Mouse (Mus musculus): ENCODE measurements around the gene Cdk7. TPM values are rescaled to one million over a fixed set of nuclear protein-coding genes. Genes with fewer than 3 reads are reported as not detected.

The Cdk7 gene
- polyA plus RNA-seq, 1 experiment from 2014 or later, result 98.8 TPM

GRCm38 (mm10) chr13:100724051-100724754, 6.5 kb downstream of the Cdk7 start:
- Histone ChIP-seq H3K4me3 (no peak overlapping the region), H3K4me2 (no peak overlapping the region), H3K9me3 (no peaks in the 10 kb centered on the region), H3K27ac (no peak overlapping the region), H3K4me1 (peaks cover 5% of the 10 kb centered on the region), H3K27me3 (no peaks in the 10 kb centered on the region), H3K9ac (no peak overlapping the region), H3K36me3 (peaks cover 65% of the 10 kb centered on the region)
- no peak for ATAC-seq (ENCODE audit: insufficient number of reproducible peaks, insufficient read depth, low FRiP score, low TSS enrichment, low read depth)
- 80% methylated on average over 7 of the region's 7 CpGs for WGBS

- ATAC-seq (ENCODE audit: insufficient number of reproducible peaks, insufficient read depth, low FRiP score, low TSS enrichment, low read depth), result no peak
- no peaks in the 10 kb centered on the region for H3K27me3 ChIP-seq
- 90% methylated on average over 5 of the region's 5 CpGs for WGBS
- no peaks in the 10 kb centered on the region for H3K4me1 ChIP-seq
- no peak overlapping the region for H3K4me3 ChIP-seq
- no peak overlapping the region for H3K4me2 ChIP-seq
- no peak overlapping the region for H3K27ac ChIP-seq
- no peak overlapping the region for H3K9ac ChIP-seq
- H3K36me3 ChIP-seq, result peaks cover 66% of the 10 kb centered on the region
- no peaks in the 10 kb centered on the region for H3K9me3 ChIP-seq
Measured at GRCm38 (mm10) chr13:100721656-100722055, 9.1 kb downstream of the Cdk7 start.

DNA sequence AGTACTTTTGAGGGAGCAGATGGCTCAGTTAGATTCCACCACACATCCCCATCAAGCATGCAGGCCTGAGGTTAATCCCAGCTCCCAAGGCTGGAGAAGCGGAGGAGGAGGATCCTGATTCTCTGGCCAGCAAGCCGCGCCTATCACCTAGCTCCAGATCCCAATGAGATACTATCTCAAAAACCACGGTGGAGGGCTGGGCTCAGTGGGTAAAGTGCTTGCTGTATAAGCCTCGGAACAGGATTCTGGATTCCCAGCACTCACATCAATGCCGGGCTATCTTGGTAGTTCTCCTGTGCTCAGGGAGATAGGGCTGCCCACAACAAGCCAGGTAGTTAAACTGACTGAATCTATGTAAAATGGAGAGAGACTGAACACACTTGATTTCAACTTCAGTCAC, 15.3 kb downstream of the Cdk7 start:
- 92% methylated on average over 6 of the region's 6 CpGs for WGBS
- no peaks in the 10 kb centered on the region for H3K9me3 ChIP-seq
- H3K36me3 ChIP-seq, result peaks cover 84% of the 10 kb centered on the region

GRCm38 (mm10) chr13:100706206-100706605, 24.5 kb downstream of the Cdk7 start:
- Histone ChIP-seq H3K27me3 (no peaks in the 10 kb centered on the region), H3K4me3 (no peak overlapping the region), H3K4me1 (no peaks in the 10 kb centered on the region), H3K27ac (no peak overlapping the region), H3K36me3 (peaks cover 92% of the 10 kb centered on the region), H3K4me2 (no peak overlapping the region), H3K9me3 (no peaks in the 10 kb centered on the region), H3K9ac (no peak overlapping the region)
- no peak for ATAC-seq (ENCODE audit: insufficient number of reproducible peaks, insufficient read depth, low FRiP score, low TSS enrichment, low read depth)
- WGBS, result 95% methylated on average over 7 of the region's 7 CpGs

More for the DNA sequence above, 15.3 kb downstream of the Cdk7 start:
- Histone ChIP-seq H3K4me2 (no peak overlapping the region), H3K4me1 (no peaks in the 10 kb centered on the region), H3K27me3 (no peaks in the 10 kb centered on the region), H3K4me3 (no peak overlapping the region), H3K9ac (no peak overlapping the region), H3K27ac (no peak overlapping the region)
- no peak for ATAC-seq (ENCODE audit: insufficient number of reproducible peaks, insufficient read depth, low FRiP score, low TSS enrichment, low read depth)

DNA sequence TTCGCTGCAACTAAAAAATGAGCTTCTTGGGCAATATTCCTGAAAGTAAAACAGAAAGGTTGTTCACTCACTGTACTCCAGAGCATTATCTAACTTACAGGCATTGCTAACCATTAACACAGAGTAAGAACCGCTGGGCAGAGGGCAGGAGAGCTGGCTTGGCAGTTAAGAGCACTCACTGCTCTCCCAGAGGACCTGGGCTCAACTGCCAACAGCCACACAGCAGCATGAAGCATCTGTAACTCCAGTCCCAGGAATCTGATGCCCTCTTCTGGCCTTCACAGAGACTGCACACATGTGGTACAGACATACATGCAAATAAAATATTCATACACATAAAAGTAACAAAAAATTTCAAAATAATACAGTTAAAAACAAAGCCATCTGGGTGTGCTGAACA, 27.3 kb downstream of the Cdk7 start:
- Histone ChIP-seq H3K27me3 (no peaks in the 10 kb centered on the region), H3K4me3 (no peak overlapping the region), H3K27ac (no peak overlapping the region), H3K9me3 (no peaks in the 10 kb centered on the region), H3K4me1 (no peaks in the 10 kb centered on the region), H3K4me2 (no peak overlapping the region), H3K9ac (no peak overlapping the region), H3K36me3 (peaks cover 90% of the 10 kb centered on the region)
- WGBS, result 98% methylated on average over 2 of the region's 2 CpGs
- ATAC-seq (ENCODE audit: insufficient number of reproducible peaks, insufficient read depth, low FRiP score, low TSS enrichment, low read depth), result no peak

GRCm38 (mm10) chr13:100698866-100699265, 31.9 kb downstream of the Cdk7 start:
- Histone ChIP-seq H3K27ac (no peak overlapping the region), H3K4me2 (no peak overlapping the region), H3K9ac (no peak overlapping the region), H3K9me3 (no peaks in the 10 kb centered on the region), H3K36me3 (peaks cover 79% of the 10 kb centered on the region), H3K27me3 (no peaks in the 10 kb centered on the region), H3K4me3 (no peak overlapping the region), H3K4me1 (no peaks in the 10 kb centered on the region)
- ATAC-seq (ENCODE audit: insufficient number of reproducible peaks, insufficient read depth, low FRiP score, low TSS enrichment, low read depth), result no peak
- 96% methylated on average over 10 of the region's 10 CpGs for WGBS

- H3K36me3 ChIP-seq, result peaks cover 66% of the 10 kb centered on the region
- no peaks in the 10 kb centered on the region for H3K9me3 ChIP-seq
- no peak overlapping the region for H3K4me3 ChIP-seq
- no peak overlapping the region for H3K4me2 ChIP-seq
- H3K27ac ChIP-seq, result no peak overlapping the region
- no peaks in the 10 kb centered on the region for H3K4me1 ChIP-seq
- WGBS, result 90% methylated on average over 3 of the region's 3 CpGs
- H3K27me3 ChIP-seq, result no peaks in the 10 kb centered on the region
- no peak for ATAC-seq (ENCODE audit: insufficient number of reproducible peaks, insufficient read depth, low FRiP score, low TSS enrichment, low read depth)
- no peak overlapping the region for H3K9ac ChIP-seq
Measured at GRCm38 (mm10) chr13:100697541-100697940, 33.2 kb downstream of the Cdk7 start.

GRCm38 (mm10) chr13:100687513-100687912, 43.2 kb downstream of the Cdk7 start:
- no peak for ATAC-seq (ENCODE audit: insufficient number of reproducible peaks, insufficient read depth, low FRiP score, low TSS enrichment, low read depth)
- Histone ChIP-seq H3K4me1 (no peaks in the 10 kb centered on the region), H3K4me2 (no peak overlapping the region)

DNA sequence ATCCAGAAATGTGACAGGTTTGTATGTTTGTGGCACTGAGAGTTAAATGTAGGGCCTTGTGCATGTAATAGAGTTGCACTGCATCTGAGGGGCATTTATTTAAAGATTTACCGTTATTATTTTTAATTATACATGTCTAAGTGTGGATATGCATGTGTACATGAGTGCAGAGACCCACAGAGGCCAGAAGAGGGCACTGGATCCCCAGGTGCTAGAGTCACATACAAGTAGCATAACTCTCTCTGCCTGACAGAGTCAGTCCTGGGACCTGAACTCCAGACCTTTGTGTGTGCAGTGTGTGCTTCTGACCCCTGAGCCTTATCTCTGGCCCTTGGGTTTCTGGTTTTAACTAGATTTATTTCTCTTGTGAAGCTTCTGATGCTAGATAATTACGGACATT, 46.4 kb downstream of the Cdk7 start:
- Histone ChIP-seq H3K4me2 (no peak overlapping the region), H3K9me3 (no peaks in the 10 kb centered on the region), H3K4me1 (no peaks in the 10 kb centered on the region), H3K27ac (no peak overlapping the region), H3K4me3 (no peak overlapping the region), H3K9ac (no peak overlapping the region), H3K36me3 (no peaks in the 10 kb centered on the region), H3K27me3 (no peaks in the 10 kb centered on the region)
- ATAC-seq (ENCODE audit: insufficient number of reproducible peaks, insufficient read depth, low FRiP score, low TSS enrichment, low read depth), result no peak
- WGBS, result 73% methylated on average over 2 of the region's 2 CpGs

More at GRCm38 (mm10) chr13:100687513-100687912, 43.2 kb downstream of the Cdk7 start:
- no peak overlapping the region for H3K4me3 ChIP-seq
- H3K27me3 ChIP-seq, result no peaks in the 10 kb centered on the region
- H3K9me3 ChIP-seq, result no peaks in the 10 kb centered on the region
- H3K9ac ChIP-seq, result no peak overlapping the region
- no peak overlapping the region for H3K27ac ChIP-seq
- H3K36me3 ChIP-seq, result no peaks in the 10 kb centered on the region
- WGBS, result 71% methylated on average over 7 of the region's 7 CpGs

DNA sequence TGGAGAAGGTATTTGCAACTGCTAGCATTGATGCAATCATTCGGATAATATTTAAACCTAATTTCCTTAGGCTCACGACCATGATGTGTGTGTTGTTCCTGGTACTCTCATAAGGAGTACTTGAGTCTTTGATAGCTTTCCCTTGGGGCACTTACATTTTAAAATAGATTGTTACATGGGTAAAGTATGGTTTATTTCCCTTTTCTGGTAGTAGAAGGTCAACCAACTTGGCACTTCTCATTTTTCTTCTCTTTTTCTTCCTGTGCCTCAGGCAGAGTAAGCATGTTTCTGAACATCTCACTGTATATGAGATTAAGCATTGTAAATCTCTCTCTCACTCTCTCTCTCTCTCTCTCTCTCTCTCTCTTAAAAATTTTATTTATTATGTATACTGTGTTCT, 47.9 kb downstream of the Cdk7 start:
- WGBS, result 79% methylated on average over 2 of the region's 2 CpGs
- no peak overlapping the region for H3K4me3 ChIP-seq
- no peak overlapping the region for H3K9ac ChIP-seq
- no peaks in the 10 kb centered on the region for H3K36me3 ChIP-seq
- no peaks in the 10 kb centered on the region for H3K9me3 ChIP-seq
- ATAC-seq (ENCODE audit: insufficient number of reproducible peaks, insufficient read depth, low FRiP score, low TSS enrichment, low read depth), result no peak
- no peaks in the 10 kb centered on the region for H3K4me1 ChIP-seq
- no peak overlapping the region for H3K4me2 ChIP-seq
- H3K27ac ChIP-seq, result no peak overlapping the region
- H3K27me3 ChIP-seq, result no peaks in the 10 kb centered on the region

DNA sequence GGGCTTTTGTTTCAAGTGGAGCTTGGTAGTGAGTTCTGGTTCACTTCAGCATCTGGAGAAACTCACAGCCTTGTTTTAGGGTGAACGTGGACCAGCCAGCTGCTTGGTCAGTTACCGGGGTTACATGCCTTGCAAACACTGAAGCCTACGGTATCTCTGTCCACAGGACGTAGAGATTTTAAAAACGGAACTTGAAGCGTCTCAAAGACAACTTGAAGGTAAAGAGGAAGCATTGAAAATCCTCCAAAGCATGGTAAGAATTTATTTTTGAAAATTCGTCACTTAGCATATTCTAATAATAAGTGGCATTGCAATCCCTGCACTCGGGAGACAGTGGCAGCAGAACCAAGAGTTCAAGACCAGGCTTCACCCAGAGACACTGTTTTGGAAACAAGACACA, 49.1 kb downstream of the Cdk7 start:
- H3K4me2 ChIP-seq, result no peak overlapping the region
- H3K9me3 ChIP-seq, result 0 out of 2 replicates have a peak, but pooled peaks cover under 1% of the 10 kb centered on the region
- H3K27me3 ChIP-seq, result no peaks in the 10 kb centered on the region
- H3K36me3 ChIP-seq, result no peaks in the 10 kb centered on the region
- 86% methylated on average over 8 of the region's 8 CpGs for WGBS
- H3K4me1 ChIP-seq, result no peaks in the 10 kb centered on the region
- no peak overlapping the region for H3K9ac ChIP-seq
- no peak overlapping the region for H3K4me3 ChIP-seq
- H3K27ac ChIP-seq, result no peak overlapping the region
- no peak for ATAC-seq (ENCODE audit: insufficient number of reproducible peaks, insufficient read depth, low FRiP score, low TSS enrichment, low read depth)

DNA sequence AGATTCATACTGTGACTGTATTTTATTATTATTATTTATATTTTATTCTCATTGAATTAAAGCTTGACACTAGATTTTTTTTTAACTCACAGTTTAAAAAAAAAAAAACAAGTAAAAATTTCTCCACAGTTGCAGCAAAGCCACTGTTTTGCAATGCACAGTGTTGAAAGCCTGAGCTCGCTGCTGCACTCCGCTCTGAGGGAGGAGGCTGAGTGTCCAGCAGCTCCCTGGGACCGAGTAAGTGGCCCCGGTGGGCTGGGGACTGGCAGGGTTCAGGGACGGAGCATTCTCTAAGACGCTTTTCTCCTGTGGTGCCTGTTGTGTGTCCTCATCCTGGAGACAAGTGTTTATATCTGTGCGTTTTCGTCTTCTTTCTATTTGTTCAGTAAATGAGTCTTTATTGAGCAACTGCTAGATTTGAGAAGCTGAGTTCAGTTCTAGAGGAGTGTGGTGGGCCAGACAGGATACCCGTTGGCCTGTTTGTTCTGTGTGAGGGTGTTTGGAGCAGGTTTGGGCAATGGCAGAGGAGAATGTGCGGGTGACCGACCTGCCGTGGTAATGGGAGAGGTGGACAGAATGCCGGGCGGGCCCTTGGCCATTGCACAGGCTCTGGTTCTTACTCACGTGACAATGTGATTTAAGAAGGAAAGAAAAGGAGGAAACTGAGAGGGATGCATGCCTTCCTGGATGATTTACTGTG, 54.7 kb downstream of the Cdk7 start:
- Histone ChIP-seq H3K4me2 (no peak overlapping the region), H3K27me3 (no peaks in the 10 kb centered on the region), H3K9ac (no peak overlapping the region), H3K27ac (no peak overlapping the region), H3K4me1 (no peaks in the 10 kb centered on the region), H3K9me3 (0 out of 2 replicates have a peak, but pooled peaks cover 4% of the 10 kb centered on the region), H3K4me3 (no peak overlapping the region), H3K36me3 (no peaks in the 10 kb centered on the region)
- ATAC-seq (ENCODE audit: insufficient number of reproducible peaks, insufficient read depth, low FRiP score, low TSS enrichment, low read depth), result no peak
- 88% methylated on average over 15 of the region's 15 CpGs for WGBS

Measured in embryonic facial prominence, embryonic 13.5 days (tissue).